Mouse (Mus musculus) G1E (cell line): ENCODE measurements around the gene Adam15. TPM values are rescaled to one million over a fixed set of nuclear protein-coding genes. Genes with fewer than 3 reads are reported as not detected.

Experiments used
- ATAC-seq: 2 replicates; pipeline ENCODE4 v1.8.0; 2016; ENCODE audit warnings: mild to moderate bottlenecking; ENCODE audit not compliant: insufficient number of reproducible peaks, poor library complexity, low FRiP score, severe bottlenecking; ENCODE audit errors: extremely low read depth
- DNase-seq: peaks from one replicate; pipeline ENCODE4 v3.0.0; 2012; ENCODE audit warnings: low spot score
- H3K27me3 ChIP-seq: 2 replicates; pipeline ENCODE4 v1.6.1; 2012; ENCODE audit warnings: mild to moderate bottlenecking, low read length, inconsistent platforms; ENCODE audit not compliant: insufficient read depth
- H3K36me3 ChIP-seq: replicated peaks from 2 replicates; pipeline ENCODE3; 2012; ENCODE audit warnings: mild to moderate bottlenecking, inconsistent platforms
- H3K4me1 ChIP-seq: 2 replicates; pipeline ENCODE4 v1.6.1; 2012; ENCODE audit warnings: low read depth, low read length, inconsistent platforms, mixed read lengths; ENCODE audit not compliant: insufficient read depth
- H3K4me3 ChIP-seq: 2 replicates; pipeline ENCODE4 v1.5.1; 2012; ENCODE audit warnings: low read depth, mild to moderate bottlenecking, inconsistent platforms, low read length, moderate library complexity, mixed read lengths
- H3K9me3 ChIP-seq: replicated peaks from 2 replicates; pipeline ENCODE4 v1.6.1; 2012; ENCODE audit warnings: inconsistent platforms
- CTCF ChIP-seq: IDR thresholded peaks from 2 replicates; pipeline ENCODE4 v1.5.1; 2012; ENCODE audit warnings: low read depth, low read length, inconsistent platforms, mixed read lengths
- GATA1 ChIP-seq: IDR thresholded peaks from 2 replicates; pipeline ENCODE4 v1.6.1; 2012; ENCODE audit warnings: borderline replicate concordance, low read length, inconsistent platforms, mixed read lengths
- GATA2 ChIP-seq: IDR thresholded peaks from 2 replicates; pipeline ENCODE4 v1.6.1; 2012; ENCODE audit warnings: low read depth, low read length, inconsistent platforms, borderline replicate concordance
- POLR2AphosphoS5 ChIP-seq: IDR thresholded peaks from 2 replicates; pipeline ENCODE4 v1.6.1; 2012; ENCODE audit warnings: low read depth, low read length, inconsistent platforms; ENCODE audit not compliant: insufficient replicate concordance
- TAL1 ChIP-seq: conservative IDR thresholded peaks from 2 replicates; pipeline ENCODE4 v1.6.1; 2012; ENCODE audit warnings: low read depth, low read length, inconsistent platforms, mixed read lengths
- polyA plus RNA-seq: library from polyadenylated mRNA; stranded (reverse); fragments of >175 nt; gene quantifications from 2 replicates; pipeline ENCODE4 v1.2.3, GENCODE M21; 2012
- total RNA-seq, 2 experiments: library from RNA; stranded (forward) in 1 of 2; stranded (reverse) in 1 of 2; fragments of 200-1000 nt in 1 of 2; fragments of >200 nt in 1 of 2; fragmentation: Nextera tagmentation in 1 of 2; gene quantifications; 2 replicates each; pipeline ENCODE4 v1.2.3; 2014 to 2017

Gene Adam15
- total and polyA plus RNA-seq, 3 experiments: 0.05 to 1.4 TPM; not detected in 1

- no peak for TF ChIP-seq TAL1
- no peak for TF ChIP-seq CTCF
- no peak for TF ChIP-seq GATA1
- TF ChIP-seq GATA2: no peak
- no peak for TF ChIP-seq POLR2AphosphoS5
- DNase-seq: no peak
- Histone ChIP-seq H3K36me3 (no peaks in the 10 kb centered on the region), H3K9me3 (no peaks in the 10 kb centered on the region), H3K4me3 (no peak overlapping the region), H3K27me3 (peaks cover 23% of the 10 kb centered on the region), H3K4me1 (peaks cover 8% of the 10 kb centered on the region; the same call in 1 of the 2 replicates)
- ATAC-seq: no peak
Measured at GRCm38 (mm10) chr3:89328623-89329022, 21.2 kb downstream of the Adam15 start.

GRCm38 (mm10) chr3:89327371-89327870, 22.4 kb downstream of the Adam15 start:
- DNase-seq (no peak), ATAC-seq (no peak)
- TF ChIP-seq TAL1: no peak
- TF ChIP-seq GATA2: no peak
- no peak for TF ChIP-seq GATA1
- TF ChIP-seq CTCF: no peak
- no peak for TF ChIP-seq POLR2AphosphoS5
- H3K4me1 ChIP-seq: peaks cover 12% of the 10 kb centered on the region
- no peak overlapping the region for H3K4me3 ChIP-seq
- no peaks in the 10 kb centered on the region for H3K36me3 ChIP-seq
- no peaks in the 10 kb centered on the region for H3K9me3 ChIP-seq
- H3K27me3 ChIP-seq: peaks cover 30% of the 10 kb centered on the region

- Histone ChIP-seq H3K36me3 (no peaks in the 10 kb centered on the region), H3K4me1 (peaks cover 11% of the 10 kb centered on the region), H3K27me3 (peaks cover 39% of the 10 kb centered on the region), H3K9me3 (peaks cover 2% of the 10 kb centered on the region; the same call in 1 of the 2 replicates), H3K4me3 (no peak overlapping the region)
- no peak for DNase-seq
- TF ChIP-seq TAL1 (no peak), POLR2AphosphoS5 (no peak), GATA1 (no peak), CTCF (no peak), GATA2 (no peak)
- ATAC-seq: no peak
Measured at GRCm38 (mm10) chr3:89325882-89326281, 23.9 kb downstream of the Adam15 start.

- H3K36me3 ChIP-seq: no peaks in the 10 kb centered on the region
- ATAC-seq (no peak), DNase-seq (no peak)
- H3K9me3 ChIP-seq: peaks cover 2% of the 10 kb centered on the region; the same call in 1 of the 2 replicates
- H3K4me3 ChIP-seq: no peak within 1 kb of the TSS
- peaks cover 7% of the 10 kb centered on the region for H3K4me1 ChIP-seq
- TF ChIP-seq CTCF (no peak), GATA2 (no peak), TAL1 (no peak), POLR2AphosphoS5 (no peak), GATA1 (no peak)
- H3K27me3 ChIP-seq: peaks cover 60% of the 10 kb centered on the region
Measured at GRCm38 (mm10) chr3:89322514-89323165, 27.2 kb downstream of the Adam15 start, which contains the start of gene Efna3. Efna3 (minus strand) TSS chr3:89322965.

- Histone ChIP-seq H3K27me3 (peaks cover 62% of the 10 kb centered on the region), H3K36me3 (no peaks in the 10 kb centered on the region), H3K9me3 (peaks cover 2% of the 10 kb centered on the region; the same call in 1 of the 2 replicates), H3K4me3 (no peak overlapping the region), H3K4me1 (peaks cover 7% of the 10 kb centered on the region)
- TF ChIP-seq TAL1: no peak
- no peak for TF ChIP-seq POLR2AphosphoS5
- no peak for TF ChIP-seq GATA2
- TF ChIP-seq CTCF: no peak
- no peak for TF ChIP-seq GATA1
- ATAC-seq: no peak
- DNase-seq: no peak
Measured at GRCm38 (mm10) chr3:89322131-89322500, 27.7 kb downstream of the Adam15 start.

GRCm38 (mm10) chr3:89321183-89322130, 28.3 kb downstream of the Adam15 start:
- TF ChIP-seq TAL1 (no peak), GATA2 (no peak), CTCF (no peak), POLR2AphosphoS5 (no peak), GATA1 (no peak)
- H3K4me3 ChIP-seq: no peak overlapping the region
- H3K27me3 ChIP-seq: peaks cover 63% of the 10 kb centered on the region
- H3K36me3 ChIP-seq: no peaks in the 10 kb centered on the region
- H3K4me1 ChIP-seq: peaks cover 7% of the 10 kb centered on the region
- peaks cover 2% of the 10 kb centered on the region; the same call in 1 of the 2 replicates for H3K9me3 ChIP-seq
- ATAC-seq (no peak), DNase-seq (no peak)
